Mouse (Mus musculus) right cerebral cortex, adult 18-20 months (tissue): Measurements from ENCODE around the gene Ybx1.
A peak's percentile ranks its signal among the peaks of the same experiment; 100 is the strongest.

Experiments used
- DNase-seq: peaks from one replicate; pipeline ENCODE4 v3.0.0; 2022; ENCODE audit warnings: mixed read lengths

The Ybx1 gene

GRCm38 (mm10) chr4:119263459-119263858 is 30.9 kb downstream of the Ybx1 start:
- DNase-seq: no peak

GRCm38 (mm10) chr4:119262483-119262882 is 31.9 kb downstream of the Ybx1 start:
- DNase-seq: no peak

- DNase-seq: no peak
Observed at GRCm38 (mm10) chr4:119261087-119261713, 33.2 kb downstream of the Ybx1 start.

GRCm38 (mm10) chr4:119259344-119260254 is 34.8 kb downstream of the Ybx1 start:
- DNase-seq: no peak

GRCm38 (mm10) chr4:119257083-119257482 is 37.3 kb downstream of the Ybx1 start:
- DNase-seq: no peak

- DNase-seq: no peak
Observed at GRCm38 (mm10) chr4:119255351-119255750, 39.1 kb downstream of the Ybx1 start, which contains the start of gene Cldn19. Gene Cldn19, plus strand, starts transcription at chr4:119255414.

- DNase-seq: peak; percentile 47
Observed at GRCm38 (mm10) chr4:119254012-119254618, 40.3 kb downstream of the Ybx1 start.

GRCm38 (mm10) chr4:119252025-119252808 is 42.2 kb downstream of the Ybx1 start:
- no peak for DNase-seq

- DNase-seq: no peak
Observed at GRCm38 (mm10) chr4:119248407-119248965, 45.9 kb downstream of the Ybx1 start.

GRCm38 (mm10) chr4:119247462-119248235 is 46.8 kb downstream of the Ybx1 start:
- DNase-seq: peak; percentile 59

- no peak for DNase-seq
Observed at GRCm38 (mm10) chr4:119246688-119247225, 47.6 kb downstream of the Ybx1 start.

GRCm38 (mm10) chr4:119245961-119246360 is 48.4 kb downstream of the Ybx1 start:
- DNase-seq: peak; percentile 43

- peak; percentile 86 for DNase-seq
Observed at GRCm38 (mm10) chr4:119245556-119245955, 48.8 kb downstream of the Ybx1 start.

- peak; percentile 89 for DNase-seq
Observed at GRCm38 (mm10) chr4:119244468-119245240, 49.8 kb downstream of the Ybx1 start.

GRCm38 (mm10) chr4:119242571-119242970 is 51.8 kb downstream of the Ybx1 start:
- no peak for DNase-seq

GRCm38 (mm10) chr4:119241664-119242063 is 52.7 kb downstream of the Ybx1 start:
- DNase-seq: peak; percentile 61

GRCm38 (mm10) chr4:119239181-119239682 is 55.2 kb downstream of the Ybx1 start:
- peak; percentile 54 for DNase-seq

GRCm38 (mm10) chr4:119238661-119239060 is 55.7 kb downstream of the Ybx1 start:
- no peak for DNase-seq

GRCm38 (mm10) chr4:119234348-119234747 is 60.1 kb downstream of the Ybx1 start:
- DNase-seq: no peak

- peak; percentile 57 for DNase-seq
Observed at GRCm38 (mm10) chr4:119233256-119233901, 61.0 kb downstream of the Ybx1 start.
